Mouse (Mus musculus) monocyte, adult 5-6 weeks (primary cell): ENCODE measurements around the gene Cep83. TPM values are rescaled to one million over a fixed set of nuclear protein-coding genes. Genes with fewer than 3 reads are reported as not detected.
"Not testable (repeated sequence)": the region's sequence is repeated elsewhere in the genome, so short reads cannot be mapped to it uniquely, and the experiment has no call there.

Experiments used
- ATAC-seq: fragments of 153-309, 156-312 bp; replicated peaks from 2 replicates; pipeline ENCODE4 v1.8.0; 2017; ENCODE audit warnings: mild to moderate bottlenecking; ENCODE audit not compliant: low TSS enrichment, insufficient number of reproducible peaks, severe bottlenecking, poor library complexity, low FRiP score
- total RNA-seq: library from RNA; stranded (forward); fragments of 200-1000, 200-491, 200-594 nt; gene quantifications from 3 replicates; pipeline ENCODE4 v1.2.3, GENCODE M21; 2017

Cep83 gene
- total RNA-seq = 43.5 to 46.5 TPM (median 46.0 TPM) in 3 replicates

GRCm38 (mm10) chr10:94688420-94689175 is at the start of gene Cep83:
Gene Cep83 (plus strand): TSS chr10:94688654.
- ATAC-seq = peak; percentile 88

- ATAC-seq = peak; percentile 64
Observed at GRCm38 (mm10) chr10:94639281-94639680, 49.2 kb upstream of the Cep83 start.

DNA sequence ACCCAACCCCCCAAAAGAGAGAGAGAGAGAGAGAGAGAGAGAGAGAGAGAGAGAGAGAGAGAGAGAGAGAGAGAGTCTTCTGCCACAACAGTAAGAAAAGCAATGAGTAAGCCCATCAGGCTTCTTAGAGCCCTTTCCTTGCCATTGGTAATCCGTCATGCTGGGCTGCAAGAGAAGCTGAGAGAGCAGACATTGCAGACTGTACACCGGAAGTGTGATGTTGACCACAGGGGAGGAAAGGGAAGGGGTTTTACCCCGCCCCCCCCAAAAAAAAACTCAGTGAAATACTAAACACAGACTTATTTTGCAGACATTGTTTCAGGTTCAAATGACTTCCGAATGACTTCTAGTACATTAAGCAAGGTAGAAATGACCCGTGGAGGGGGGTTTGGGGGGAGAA is 48.4 kb upstream of the Cep83 start:
- no peak for ATAC-seq

- no peak for ATAC-seq
Observed at GRCm38 (mm10) chr10:94664036-94664435, 24.4 kb upstream of the Cep83 start.

- ATAC-seq = no peak
Observed at GRCm38 (mm10) chr10:94664455-94664854, 24.0 kb upstream of the Cep83 start.

DNA sequence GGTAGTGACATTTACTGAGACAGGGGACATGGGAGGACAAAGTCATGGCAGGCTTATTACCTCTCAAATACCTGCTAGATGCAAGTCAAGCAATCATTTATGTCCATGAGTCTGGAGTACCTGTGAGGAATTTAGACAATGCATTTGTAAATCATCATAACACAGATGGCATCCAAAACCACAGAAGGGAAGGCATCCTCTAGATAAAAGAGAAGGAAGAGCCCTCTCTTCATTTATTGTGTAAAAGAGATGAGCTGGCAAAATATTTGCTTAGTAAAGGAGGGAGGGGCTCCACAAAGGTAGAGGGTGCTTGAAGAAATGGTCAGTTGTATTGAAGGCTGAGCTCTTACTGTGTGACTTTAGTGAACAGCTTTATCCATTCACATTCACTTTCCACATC is 20.3 kb upstream of the Cep83 start:
- ATAC-seq = no peak

DNA sequence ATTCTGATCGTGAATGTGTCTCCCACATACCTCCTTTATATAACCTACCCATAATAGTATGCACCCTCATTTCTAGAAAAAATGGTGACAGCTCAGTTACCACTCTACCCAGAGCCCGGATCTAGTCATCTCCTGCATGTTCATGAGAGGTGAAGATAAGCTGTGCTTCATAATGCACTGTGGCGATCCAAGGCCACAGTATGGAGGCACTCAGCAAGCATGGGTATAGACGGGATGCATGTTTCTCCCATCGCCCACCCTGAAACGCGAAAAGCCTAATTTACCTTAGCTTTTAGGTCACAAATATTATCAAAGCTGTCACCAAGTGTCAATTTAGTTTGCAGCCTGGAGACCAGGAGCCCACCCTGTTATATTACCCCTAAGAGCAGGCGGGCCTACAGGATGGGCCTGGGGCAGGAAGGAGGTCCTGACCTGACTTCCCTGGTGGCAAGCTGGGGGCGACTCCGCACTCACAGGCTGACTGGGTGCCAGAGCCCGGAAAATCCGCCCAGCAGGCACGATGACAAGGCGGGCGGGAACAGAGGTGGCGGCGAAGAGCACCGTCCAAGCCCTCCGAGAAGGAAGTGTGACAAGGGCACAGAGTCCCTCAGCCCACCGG is 544 bp upstream of the Cep83 start:
- peak; percentile 60 for ATAC-seq

DNA sequence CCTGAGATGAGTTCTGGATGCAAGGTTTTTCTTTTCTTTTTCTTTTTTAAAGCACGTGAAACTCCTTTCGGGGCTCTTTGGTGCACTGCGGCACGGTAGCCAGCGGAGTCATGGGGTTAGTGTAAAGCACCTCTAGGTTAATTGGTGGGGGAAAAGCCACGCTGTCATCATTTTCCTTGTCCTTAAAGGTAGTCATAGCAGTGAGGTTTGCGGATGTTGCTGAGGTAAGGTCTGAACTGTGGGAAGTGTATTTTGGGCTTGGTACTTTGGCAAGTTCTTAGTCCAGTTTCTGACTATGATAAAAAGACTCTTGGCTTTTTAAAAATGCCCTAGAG is 689 bp downstream of the Cep83 start:
- ATAC-seq = no peak

DNA sequence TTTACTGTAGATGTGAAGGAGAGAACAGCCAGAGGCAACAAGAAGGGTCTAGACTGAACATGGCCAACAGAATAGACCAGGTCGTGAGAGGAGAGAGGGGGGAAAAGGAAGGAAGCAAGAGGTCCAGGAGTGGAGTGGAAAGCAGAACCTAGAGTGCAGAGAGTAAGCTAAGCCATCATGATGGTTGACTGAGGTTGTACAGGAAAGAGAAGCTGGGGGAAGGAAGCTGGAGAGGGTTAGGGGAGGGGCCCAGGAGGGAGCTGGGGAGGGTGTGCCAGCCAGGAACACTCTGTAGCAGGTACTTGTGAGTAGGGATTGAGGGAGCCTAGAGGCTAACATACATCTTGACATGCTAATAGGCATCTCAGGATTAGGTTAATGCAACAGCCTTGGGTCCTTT is 1.9 kb downstream of the Cep83 start:
- ATAC-seq = no peak

DNA sequence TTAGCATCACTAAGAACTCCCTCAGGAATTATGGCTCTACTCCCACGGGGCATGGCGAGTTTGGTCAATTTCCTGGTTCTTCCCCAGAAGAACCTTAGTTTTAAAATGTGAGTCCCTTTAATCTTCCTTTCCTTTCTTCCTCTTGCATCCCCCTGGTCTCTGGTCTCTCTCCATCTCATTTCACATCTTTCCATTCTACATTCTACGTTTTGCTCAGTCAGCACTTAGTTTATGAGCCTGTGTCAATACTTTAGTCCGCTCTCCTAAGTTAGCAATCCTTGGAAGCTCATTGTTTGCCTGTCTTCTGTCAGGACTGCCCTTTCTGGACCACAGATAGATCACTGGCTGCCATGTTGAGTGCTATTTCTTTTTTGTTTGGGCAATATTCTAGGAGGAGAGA is 3.7 kb downstream of the Cep83 start:
- no peak for ATAC-seq

DNA sequence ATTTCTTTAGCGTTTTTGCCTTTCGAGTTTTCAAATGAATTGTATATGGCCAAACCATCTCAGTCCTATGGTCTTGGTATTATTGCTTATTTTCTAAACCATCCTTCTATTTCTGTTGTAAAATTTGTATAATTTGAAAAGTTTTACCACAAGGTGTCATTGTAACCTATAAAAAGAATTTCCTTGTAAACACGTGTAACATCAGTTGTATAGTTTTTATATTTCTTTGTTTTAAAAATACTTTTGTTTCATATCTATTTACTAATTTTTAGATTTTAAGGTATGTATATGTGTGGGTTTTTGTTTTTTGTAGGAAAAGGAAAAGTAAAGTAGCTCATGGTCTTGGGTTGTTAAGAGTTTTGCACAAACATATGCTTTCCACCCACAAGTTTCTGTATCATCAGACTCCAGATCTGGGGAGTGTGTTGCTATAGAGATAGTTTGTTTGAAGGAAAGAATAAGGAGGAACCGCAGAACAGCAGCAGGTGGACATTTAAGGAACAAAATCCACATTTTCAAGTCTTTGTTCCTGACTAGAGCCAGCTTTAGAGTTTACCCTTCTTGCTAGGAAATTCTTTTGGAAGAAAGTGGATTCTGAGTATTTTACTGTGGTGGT is 17.3 kb downstream of the Cep83 start:
- no peak for ATAC-seq

GRCm38 (mm10) chr10:94706695-94707094 is 18.2 kb downstream of the Cep83 start:
- ATAC-seq = no peak

- ATAC-seq = no peak
Observed at GRCm38 (mm10) chr10:94709622-94710319, 21.3 kb downstream of the Cep83 start.

DNA sequence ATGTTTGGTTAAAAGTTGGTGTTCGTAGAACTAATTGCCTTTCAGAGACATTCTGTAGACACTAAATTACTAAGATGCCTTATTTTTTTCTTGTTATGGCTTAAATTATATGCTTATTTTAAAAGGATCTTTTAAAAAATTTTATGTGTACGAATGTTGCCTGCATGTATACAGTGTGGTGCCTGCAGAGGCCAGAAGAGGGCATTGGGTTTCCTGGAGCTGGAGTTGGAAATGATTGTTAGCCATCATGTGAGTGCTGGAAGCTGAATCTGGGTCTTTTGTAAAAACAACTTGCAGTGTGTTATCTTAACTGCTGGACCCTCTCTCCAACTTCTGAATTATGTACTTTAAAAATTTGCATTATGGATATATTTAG is 21.9 kb downstream of the Cep83 start:
- ATAC-seq = no peak

DNA sequence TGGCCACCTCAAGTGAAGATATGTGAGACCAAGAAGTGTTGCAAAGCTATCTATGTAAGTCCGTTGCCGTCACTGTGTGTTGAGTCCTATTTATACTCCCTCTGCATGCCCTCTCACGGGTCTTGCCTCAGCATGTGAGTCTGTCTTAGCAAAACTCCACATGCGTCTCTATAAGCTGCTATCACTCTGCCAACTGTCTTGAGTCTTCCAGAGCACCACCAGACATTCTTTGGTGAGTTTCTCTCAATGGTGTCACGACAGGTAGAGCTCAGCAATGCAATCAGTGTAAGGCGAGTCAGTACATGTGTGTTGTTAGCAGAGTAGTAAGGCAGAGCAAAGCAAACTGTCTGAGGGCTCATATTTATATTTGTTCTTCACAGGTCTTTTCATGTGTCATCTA is 31.8 kb downstream of the Cep83 start:
- no peak for ATAC-seq

- not testable (repeated sequence) for ATAC-seq
Observed at GRCm38 (mm10) chr10:94728053-94728452, 39.6 kb downstream of the Cep83 start.

- ATAC-seq = no peak
Observed at GRCm38 (mm10) chr10:94730445-94730844, 42.0 kb downstream of the Cep83 start.

GRCm38 (mm10) chr10:94734829-94735228 is 46.4 kb downstream of the Cep83 start:
- ATAC-seq = no peak

- no peak for ATAC-seq
Observed at GRCm38 (mm10) chr10:94740221-94740620, 51.8 kb downstream of the Cep83 start.

DNA sequence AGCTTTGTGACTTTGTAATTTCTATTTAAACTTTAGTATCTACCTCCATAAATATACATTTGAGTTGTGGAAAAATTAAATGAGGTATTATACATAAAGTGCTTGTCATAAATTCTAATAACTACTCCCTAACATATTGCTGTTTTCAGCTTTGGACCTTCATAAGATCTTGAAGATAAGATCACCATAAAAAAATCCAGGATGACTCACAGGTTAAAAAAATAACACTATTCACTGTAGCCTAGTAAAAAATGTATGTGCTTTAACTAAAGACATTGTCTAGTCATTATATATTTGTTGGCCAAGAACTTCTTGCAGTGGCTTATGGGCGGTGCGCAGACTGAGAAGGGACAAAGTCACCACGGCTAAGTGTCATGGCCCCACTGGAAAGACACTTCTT is 53.0 kb downstream of the Cep83 start:
- no peak for ATAC-seq
